Mouse (Mus musculus) ES-Bruce4 (cell line): ENCODE measurements around the gene Zfp385b.

ENCODE experiments used
- CTCF ChIP-seq: IDR thresholded peaks from one replicate; pipeline ENCODE4 v1.8.1; 2011; ENCODE audit warnings: low read depth, low read length
- EP300 ChIP-seq: IDR thresholded peaks from 2 replicates; pipeline ENCODE4 v1.6.1; 2011; ENCODE audit warnings: low read depth, low read length; ENCODE audit not compliant: insufficient read depth

DNA sequence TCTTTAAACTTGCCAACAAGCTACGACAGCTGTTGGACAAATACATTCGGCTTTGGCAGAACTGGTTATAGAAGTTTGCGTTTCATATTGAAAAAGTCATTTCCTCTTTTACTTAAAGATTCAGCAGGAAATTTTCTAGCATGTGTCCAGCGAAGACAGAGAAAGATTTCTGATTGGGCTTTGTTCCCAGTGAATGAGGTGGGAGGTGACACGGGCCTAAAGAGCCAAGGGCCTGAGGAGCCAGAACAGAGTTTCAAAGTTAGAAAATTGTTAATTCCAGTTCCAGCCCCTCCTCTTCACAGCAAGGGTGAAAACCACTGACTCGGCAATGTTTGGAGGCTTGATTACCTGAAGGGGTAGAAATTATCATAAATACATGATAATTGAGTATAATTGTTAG, 319.0 kb downstream of the Zfp385b start:
- TF ChIP-seq CTCF (no peak), EP300 (no peak)
